Mouse (Mus musculus): Measurements from ENCODE around the gene Fut2. TPM values are rescaled to one million over a fixed set of nuclear protein-coding genes. Genes with fewer than 3 reads are reported as not detected.

The Fut2 gene
- polyA plus RNA-seq, 1 experiment from 2014 or later, result not detected

DNA sequence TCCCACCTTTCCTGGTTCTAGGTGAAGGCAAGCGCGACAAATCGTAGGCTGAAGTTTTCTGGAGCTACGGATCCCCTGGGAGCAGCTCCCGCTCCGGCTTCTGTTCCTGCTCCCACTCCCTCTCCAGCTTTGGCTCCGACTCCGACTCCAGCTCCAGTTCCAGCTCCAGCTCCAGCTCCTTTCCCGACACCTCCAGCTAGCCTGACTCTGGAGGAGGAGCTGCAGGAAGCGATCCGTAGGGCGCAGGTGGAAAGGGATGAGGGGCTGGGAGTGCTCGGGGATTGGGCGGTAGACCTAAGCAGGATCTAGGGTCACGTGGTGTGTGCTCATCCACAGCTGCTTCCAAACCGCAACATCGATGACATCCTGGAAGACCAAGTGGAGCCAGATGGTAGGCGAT is 22.0 kb downstream of the Fut2 start:
- Histone ChIP-seq H3K9me3 (replicated peaks; ENCODE audit: control insufficient read depth, low read length) (no peaks in the 10 kb centered on the region), H3K36me3 (replicated peaks; ENCODE audit: control insufficient read depth, insufficient read depth, low read depth, low read length) (no peaks in the 10 kb centered on the region), H3K4me1 (ENCODE audit: control insufficient read depth, insufficient read depth, low read length) (no peaks in the 10 kb centered on the region; the same call in 1 of the 2 replicates), H3K4me3 (ENCODE audit: low read depth, low read length) (peak overlapping the region; percentile 42), H3K9ac (replicated peaks; ENCODE audit: low read length) (peak overlapping the region; percentile 44), H3K27me3 (ENCODE audit: control insufficient read depth, insufficient read depth, low read length) (no peaks in the 10 kb centered on the region), H3K4me2 (ENCODE audit: low read depth, low read length) (peak overlapping the region; percentile 71), H3K27ac (replicated peaks; ENCODE audit: low read depth, low read length) (0 out of 2 replicates have a peak overlapping the region, but pooled peaks have one; percentile 49)
- peak; percentile 65 for DNase-seq (ENCODE audit: low spot score)
- ATAC-seq (replicated peaks; ENCODE audit: insufficient number of reproducible peaks, low FRiP score, low TSS enrichment, low read depth), result peak; percentile 29
- WGBS, result under 1% methylated on average over 18 of the region's 18 CpGs

DNA sequence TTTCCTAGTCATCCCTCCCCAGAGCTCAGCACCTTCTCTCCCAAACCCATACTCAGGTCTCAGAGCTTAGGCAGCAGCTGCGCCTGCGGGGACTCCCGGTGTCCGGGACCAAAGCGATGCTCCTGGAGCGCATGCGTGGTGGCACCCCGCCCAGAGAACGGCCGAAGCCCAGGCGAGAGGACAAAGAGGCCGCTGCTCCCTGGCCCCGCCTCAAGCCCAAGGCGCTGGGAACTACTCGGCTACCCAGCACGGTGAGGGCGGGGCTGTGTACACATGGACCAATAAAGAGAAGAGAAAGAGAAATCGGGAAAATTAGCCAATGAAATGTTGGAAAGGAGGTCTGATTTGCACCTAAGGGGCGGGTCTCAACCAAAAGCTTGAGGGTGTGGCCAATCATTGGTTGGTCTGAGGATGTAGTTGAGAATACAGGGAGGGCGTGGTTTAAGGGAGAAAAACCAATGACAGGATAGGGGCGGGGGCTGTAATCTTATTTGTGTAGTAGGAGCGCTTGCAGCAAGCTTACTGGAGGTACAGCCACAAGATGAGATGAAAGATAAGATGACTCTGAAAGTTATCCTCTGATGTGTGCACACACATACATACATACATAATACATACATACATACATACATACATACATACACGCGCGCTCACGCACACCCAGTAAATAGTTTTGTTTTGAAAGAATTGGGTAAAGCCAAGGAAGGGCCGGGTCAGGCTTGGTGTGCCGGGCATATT is 22.6 kb downstream of the Fut2 start:
- DNase-seq (ENCODE audit: low spot score), result peak; percentile 99
- Histone ChIP-seq H3K27ac (replicated peaks; ENCODE audit: low read depth, low read length) (peak overlapping the region; percentile 76), H3K27me3 (ENCODE audit: control insufficient read depth, insufficient read depth, low read length) (no peaks in the 10 kb centered on the region), H3K9ac (replicated peaks; ENCODE audit: low read length) (peak overlapping the region; percentile 85), H3K4me3 (ENCODE audit: low read depth, low read length) (peak overlapping the region; percentile 42), H3K4me1 (ENCODE audit: control insufficient read depth, insufficient read depth, low read length) (no peaks in the 10 kb centered on the region; the same call in 1 of the 2 replicates), H3K4me2 (ENCODE audit: low read depth, low read length) (peak overlapping the region; percentile 78), H3K9me3 (replicated peaks; ENCODE audit: control insufficient read depth, low read length) (no peaks in the 10 kb centered on the region), H3K36me3 (replicated peaks; ENCODE audit: control insufficient read depth, insufficient read depth, low read depth, low read length) (no peaks in the 10 kb centered on the region)
- 2% methylated on average over 28 of the region's 28 CpGs for WGBS
- peak; percentile 90 for ATAC-seq (replicated peaks; ENCODE audit: insufficient number of reproducible peaks, low FRiP score, low TSS enrichment, low read depth)

DNA sequence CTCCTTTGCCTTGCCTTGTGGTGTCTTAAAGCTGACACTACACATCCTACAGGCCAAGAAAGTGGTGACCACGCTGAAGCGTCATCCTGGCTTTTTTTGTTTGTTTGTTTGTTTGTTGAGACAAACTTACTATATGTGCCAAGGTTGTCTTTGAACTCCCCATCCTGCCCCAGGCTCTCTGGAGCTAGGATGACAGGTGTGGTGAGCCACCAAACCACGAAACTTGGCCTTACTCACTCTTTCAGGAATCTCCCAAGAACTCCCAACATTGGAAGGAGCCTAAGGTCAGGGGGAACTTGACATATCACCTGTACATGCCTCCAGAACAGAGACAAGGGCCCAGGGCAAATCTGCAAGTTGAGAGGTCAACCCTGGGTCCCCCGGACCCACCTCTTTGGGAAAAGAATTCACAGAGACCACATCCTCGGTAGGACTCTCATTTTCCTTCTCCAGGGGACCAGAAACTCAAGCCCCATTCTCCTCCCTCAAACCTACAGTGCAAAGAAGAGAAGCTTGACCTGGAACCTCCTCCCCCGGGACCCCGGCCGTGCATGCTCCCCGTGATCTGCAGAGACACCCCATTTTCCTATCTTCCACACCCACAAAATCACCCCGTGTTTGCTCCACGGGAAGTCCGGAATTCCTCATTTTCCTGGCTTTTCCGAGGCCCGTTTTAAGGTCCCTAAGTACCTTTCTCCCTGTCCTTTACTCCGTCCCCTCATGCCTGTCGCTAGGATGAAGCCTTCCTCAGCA is 23.5 kb downstream of the Fut2 start:
- no peaks in the 10 kb centered on the region; the same call in 1 of the 2 replicates for H3K4me1 ChIP-seq (ENCODE audit: control insufficient read depth, insufficient read depth, low read length)
- H3K27ac ChIP-seq (replicated peaks; ENCODE audit: low read depth, low read length), result peak overlapping the region; percentile 76
- ATAC-seq (replicated peaks; ENCODE audit: insufficient number of reproducible peaks, low FRiP score, low TSS enrichment, low read depth) (no peak), DNase-seq (ENCODE audit: low spot score) (no peak)
- H3K4me3 ChIP-seq (ENCODE audit: low read depth, low read length), result peak overlapping the region; percentile 42
- H3K4me2 ChIP-seq (ENCODE audit: low read depth, low read length), result peak overlapping the region; percentile 78
- H3K9ac ChIP-seq (replicated peaks; ENCODE audit: low read length), result peak overlapping the region; percentile 85
- no peaks in the 10 kb centered on the region for H3K27me3 ChIP-seq (ENCODE audit: control insufficient read depth, insufficient read depth, low read length)
- no peaks in the 10 kb centered on the region for H3K36me3 ChIP-seq (replicated peaks; ENCODE audit: control insufficient read depth, insufficient read depth, low read depth, low read length)
- 35% methylated on average over 16 of the region's 16 CpGs for WGBS
- H3K9me3 ChIP-seq (replicated peaks; ENCODE audit: control insufficient read depth, low read length), result no peaks in the 10 kb centered on the region

DNA sequence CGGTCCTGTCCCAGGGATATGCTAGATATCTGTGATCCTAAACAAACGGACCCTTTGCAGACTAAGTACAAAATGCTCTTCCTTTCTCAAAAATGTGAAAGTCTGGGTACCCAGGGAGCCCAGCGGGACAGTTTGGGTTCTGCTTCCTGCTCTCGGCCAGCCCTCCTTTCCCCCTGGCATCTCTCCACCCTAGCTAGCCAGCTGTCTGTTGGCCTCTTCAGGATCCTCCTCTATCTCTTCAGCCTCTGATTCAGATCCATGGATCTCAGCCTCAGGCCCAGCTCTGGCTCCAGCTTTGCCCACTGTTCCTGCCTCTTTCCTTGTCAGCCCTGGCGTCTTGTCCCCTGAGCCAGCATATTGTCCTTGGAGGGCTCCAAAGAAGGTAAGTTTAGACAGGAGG is 24.1 kb downstream of the Fut2 start:
- no peaks in the 10 kb centered on the region for H3K9me3 ChIP-seq (replicated peaks; ENCODE audit: control insufficient read depth, low read length)
- DNase-seq (ENCODE audit: low spot score), result no peak
- no peak overlapping the region for H3K4me3 ChIP-seq (ENCODE audit: low read depth, low read length)
- no peak overlapping the region for H3K4me2 ChIP-seq (ENCODE audit: low read depth, low read length)
- no peak for ATAC-seq (replicated peaks; ENCODE audit: insufficient number of reproducible peaks, low FRiP score, low TSS enrichment, low read depth)
- no peak overlapping the region for H3K9ac ChIP-seq (replicated peaks; ENCODE audit: low read length)
- H3K36me3 ChIP-seq (replicated peaks; ENCODE audit: control insufficient read depth, insufficient read depth, low read depth, low read length), result no peaks in the 10 kb centered on the region
- no peaks in the 10 kb centered on the region for H3K27me3 ChIP-seq (ENCODE audit: control insufficient read depth, insufficient read depth, low read length)
- H3K27ac ChIP-seq (replicated peaks; ENCODE audit: low read depth, low read length), result no peak overlapping the region
- H3K4me1 ChIP-seq (ENCODE audit: control insufficient read depth, insufficient read depth, low read length), result no peaks in the 10 kb centered on the region; the same call in 1 of the 2 replicates
- WGBS, result 85% methylated on average over 5 of the region's 5 CpGs

DNA sequence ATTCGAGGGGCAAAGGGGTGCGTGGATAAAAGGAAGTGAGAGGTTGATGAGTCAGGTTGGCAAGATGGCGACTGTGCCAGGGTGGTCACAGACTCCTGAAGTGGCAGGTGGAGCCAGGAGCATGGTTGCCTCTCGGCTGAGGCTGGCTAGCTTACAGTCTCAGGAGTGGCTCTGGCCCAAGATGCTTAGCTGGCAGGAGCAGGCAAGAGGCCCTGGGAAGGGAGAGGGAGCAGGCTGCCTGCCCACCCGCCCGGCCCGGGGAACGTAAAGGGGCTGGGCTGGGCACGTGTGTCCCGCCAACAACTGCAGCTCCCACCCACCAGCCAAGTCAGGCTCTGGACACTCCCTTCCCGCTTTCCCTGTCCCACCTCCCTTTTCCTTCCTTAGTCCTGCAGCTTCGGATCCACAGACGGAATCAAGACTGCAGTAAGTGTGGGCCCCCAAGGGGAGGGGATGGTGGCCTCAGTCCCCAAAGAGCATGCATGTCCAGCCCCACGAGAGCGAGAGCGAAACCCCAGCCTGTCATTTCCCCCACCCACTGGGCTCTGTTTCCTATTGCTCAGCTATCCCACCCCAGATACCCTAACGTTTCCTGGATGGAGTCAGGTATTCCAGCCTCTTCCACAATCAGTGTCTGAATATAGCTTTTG is 24.7 kb downstream of the Fut2 start:
- Histone ChIP-seq H3K27me3 (ENCODE audit: control insufficient read depth, insufficient read depth, low read length) (no peaks in the 10 kb centered on the region), H3K4me3 (ENCODE audit: low read depth, low read length) (no peak overlapping the region), H3K27ac (replicated peaks; ENCODE audit: low read depth, low read length) (0 out of 2 replicates have a peak overlapping the region, but pooled peaks have one; percentile 13), H3K4me2 (ENCODE audit: low read depth, low read length) (no peak overlapping the region), H3K4me1 (ENCODE audit: control insufficient read depth, insufficient read depth, low read length) (no peaks in the 10 kb centered on the region; the same call in 1 of the 2 replicates), H3K9ac (replicated peaks; ENCODE audit: low read length) (no peak overlapping the region), H3K9me3 (replicated peaks; ENCODE audit: control insufficient read depth, low read length) (no peaks in the 10 kb centered on the region), H3K36me3 (replicated peaks; ENCODE audit: control insufficient read depth, insufficient read depth, low read depth, low read length) (no peaks in the 10 kb centered on the region)
- 71% methylated on average over 15 of the region's 17 CpGs for WGBS
- no peak for DNase-seq (ENCODE audit: low spot score)
- ATAC-seq (replicated peaks; ENCODE audit: insufficient number of reproducible peaks, low FRiP score, low TSS enrichment, low read depth), result no peak

DNA sequence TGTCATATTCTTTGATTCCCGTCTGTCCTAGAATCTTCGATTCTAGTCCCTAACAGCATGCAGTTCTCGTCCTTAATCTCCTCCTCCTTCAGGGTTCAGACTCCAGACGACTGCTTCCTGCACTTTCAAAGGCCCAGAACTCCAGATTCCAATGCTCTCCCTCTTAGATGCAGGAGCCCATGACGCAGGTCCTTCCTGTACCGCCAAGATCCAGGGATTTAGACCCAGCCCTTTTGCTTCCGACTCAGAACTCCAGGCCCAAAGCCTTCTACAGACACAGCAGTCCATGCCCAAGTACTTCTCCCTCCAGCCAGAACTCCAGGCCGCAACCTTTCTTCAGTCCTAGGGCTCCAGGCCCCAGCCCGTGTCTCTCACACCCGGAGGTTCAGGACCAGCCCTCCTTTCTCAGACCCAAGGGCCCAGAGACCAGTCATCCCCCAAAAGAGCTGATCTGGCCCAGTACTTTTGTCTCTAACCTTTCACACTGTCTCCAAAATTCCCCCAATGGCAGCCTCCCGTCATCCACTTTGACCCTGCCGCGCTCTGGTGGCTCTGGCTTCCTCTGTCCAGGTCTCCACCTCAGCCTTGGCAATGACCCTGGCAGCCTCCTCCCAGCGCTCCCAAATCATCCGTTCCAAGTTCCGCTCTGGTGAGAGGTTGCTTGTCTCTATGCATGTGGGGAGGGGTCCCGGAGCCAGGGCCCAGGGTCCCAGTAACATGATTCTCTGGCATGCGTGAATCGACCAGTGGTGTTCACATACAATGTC is 25.8 kb downstream of the Fut2 start:
- Histone ChIP-seq H3K4me3 (ENCODE audit: low read depth, low read length) (no peak overlapping the region), H3K36me3 (replicated peaks; ENCODE audit: control insufficient read depth, insufficient read depth, low read depth, low read length) (no peaks in the 10 kb centered on the region), H3K4me1 (ENCODE audit: control insufficient read depth, insufficient read depth, low read length) (no peaks in the 10 kb centered on the region; the same call in 1 of the 2 replicates), H3K27ac (replicated peaks; ENCODE audit: low read depth, low read length) (no peak overlapping the region; the same call in 1 of the 2 replicates), H3K4me2 (ENCODE audit: low read depth, low read length) (no peak overlapping the region), H3K9ac (replicated peaks; ENCODE audit: low read length) (no peak overlapping the region), H3K9me3 (replicated peaks; ENCODE audit: control insufficient read depth, low read length) (no peaks in the 10 kb centered on the region), H3K27me3 (ENCODE audit: control insufficient read depth, insufficient read depth, low read length) (no peaks in the 10 kb centered on the region)
- 69% methylated on average over 19 of the region's 19 CpGs for WGBS
- ATAC-seq (replicated peaks; ENCODE audit: insufficient number of reproducible peaks, low FRiP score, low TSS enrichment, low read depth) (no peak), DNase-seq (ENCODE audit: low spot score) (no peak)

DNA sequence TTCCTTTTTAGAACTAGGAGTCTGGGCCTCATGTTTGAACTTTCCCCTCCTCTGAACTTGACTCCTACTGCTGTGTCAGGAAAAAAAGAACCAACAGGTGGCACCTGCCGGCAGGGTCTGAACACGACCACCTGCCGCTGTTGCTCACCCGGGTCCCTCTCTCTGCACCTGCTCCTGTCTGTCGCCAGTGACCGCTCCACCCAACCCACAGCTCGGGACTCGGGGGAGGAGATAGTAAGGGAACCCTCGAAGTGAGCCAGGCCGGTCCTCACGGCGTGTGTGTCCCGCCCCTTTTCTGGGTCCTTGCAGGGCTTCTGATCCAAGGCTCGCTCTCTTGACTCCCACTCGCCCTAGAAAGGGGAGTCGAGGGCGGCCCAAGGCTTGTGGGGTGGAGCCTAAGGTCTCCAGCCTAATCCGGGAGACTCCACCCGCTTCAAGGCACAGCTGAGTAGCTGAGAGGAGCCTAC is 26.6 kb downstream of the Fut2 start, which contains the start of gene Mamstr:
Gene Mamstr (plus strand): TSS at position 417 of the 467 bp plus-strand sequence.
- 20% methylated on average over 19 of the region's 19 CpGs for WGBS
- no peaks in the 10 kb centered on the region; the same call in 1 of the 2 replicates for H3K4me1 ChIP-seq (ENCODE audit: control insufficient read depth, insufficient read depth, low read length)
- no peak within 1 kb of the TSS; the same call in 1 of the 2 replicates for H3K27ac ChIP-seq (replicated peaks; ENCODE audit: low read depth, low read length)
- no peaks in the 10 kb centered on the region for H3K27me3 ChIP-seq (ENCODE audit: control insufficient read depth, insufficient read depth, low read length)
- DNase-seq (ENCODE audit: low spot score) (no peak), ATAC-seq (replicated peaks; ENCODE audit: insufficient number of reproducible peaks, low FRiP score, low TSS enrichment, low read depth) (no peak)
- no peaks in the 10 kb centered on the region for H3K9me3 ChIP-seq (replicated peaks; ENCODE audit: control insufficient read depth, low read length)
- H3K9ac ChIP-seq (replicated peaks; ENCODE audit: low read length), result no peak within 1 kb of the TSS
- no peaks in the 10 kb centered on the region for H3K36me3 ChIP-seq (replicated peaks; ENCODE audit: control insufficient read depth, insufficient read depth, low read depth, low read length)
- no peak within 1 kb of the TSS for H3K4me2 ChIP-seq (ENCODE audit: low read depth, low read length)
- H3K4me3 ChIP-seq (ENCODE audit: low read depth, low read length), result no peak within 1 kb of the TSS

Measured in embryonic facial prominence, embryonic 11.5 days (tissue).